Mouse (Mus musculus) MEL (cell line): Measurements from ENCODE around the gene Otos. TPM values are rescaled to one million over a fixed set of nuclear protein-coding genes. Genes with fewer than 3 reads are reported as not detected.

Experiments used
- DNase-seq: peaks from one replicate; pipeline ENCODE4 v3.0.0; 2011; ENCODE audit warnings: low read depth, low spot score
- H3K27ac ChIP-seq: 2 replicates; pipeline ENCODE4 v1.5.1; 2012; ENCODE audit warnings: low read depth, mild to moderate bottlenecking, control low read depth, low read length, moderate library complexity; ENCODE audit not compliant: control insufficient read depth
- H3K27me3 ChIP-seq, 2 experiments: fragments of 150-350 bp in 1 of 2; sonication (generic) in 1 of 2; 2 replicates each; pipeline ENCODE4 v1.6.1; 2012; ENCODE audit warnings: low read length in 2 of 2, mild to moderate bottlenecking in 2 of 2, improper control_type of control experiment in 1 of 2, moderate library complexity in 1 of 2; ENCODE audit not compliant: insufficient read depth in 2 of 2, control insufficient read depth in 1 of 2
- H3K36me3 ChIP-seq, 2 experiments: 2 replicates each; pipeline ENCODE4 v1.6.1; 2012 to 2014; ENCODE audit warnings: low read length in 2 of 2, improper control_type of control experiment in 1 of 2, inconsistent platforms in 1 of 2, mild to moderate bottlenecking in 1 of 2; ENCODE audit not compliant: insufficient read depth in 2 of 2, control insufficient read depth in 1 of 2
- H3K4me1 ChIP-seq, 2 experiments: fragments of 150-350 bp in 1 of 2; sonication (generic) in 1 of 2; 2 replicates each; pipeline ENCODE4 v1.6.1; 2012; ENCODE audit warnings: low read length in 2 of 2, improper control_type of control experiment in 1 of 2, mild to moderate bottlenecking in 1 of 2; ENCODE audit not compliant: insufficient read depth in 2 of 2, control insufficient read depth in 1 of 2
- H3K4me3 ChIP-seq, 2 experiments: fragments of 150-350 bp in 1 of 2; sonication (generic) in 1 of 2; 2 replicates each; pipeline ENCODE4 v1.5.1; 2012; ENCODE audit warnings: low read depth in 2 of 2, low read length in 2 of 2, mild to moderate bottlenecking in 2 of 2, moderate library complexity in 2 of 2, control low read depth in 1 of 2, improper control_type of control experiment in 1 of 2; ENCODE audit not compliant: control insufficient read depth in 1 of 2, insufficient read depth in 1 of 2
- H3K79me2 ChIP-seq: 2 replicates; pipeline ENCODE4 v1.6.1; 2012; ENCODE audit warnings: mild to moderate bottlenecking, low read length, moderate library complexity; ENCODE audit not compliant: control insufficient read depth, poor library complexity, insufficient read depth
- H3K9ac ChIP-seq: 2 replicates; pipeline ENCODE4 v1.6.1; 2012; ENCODE audit warnings: low read depth, mild to moderate bottlenecking, control low read depth, low read length, moderate library complexity; ENCODE audit not compliant: control insufficient read depth, poor library complexity, severe bottlenecking
- H3K9me3 ChIP-seq: fragments of 150-350 bp; sonication (generic); replicated peaks from 2 replicates; pipeline ENCODE4 v1.6.1; 2012; ENCODE audit warnings: mild to moderate bottlenecking, low read length, improper control_type of control experiment, moderate library complexity; ENCODE audit not compliant: insufficient read depth
- BHLHE40 ChIP-seq: IDR thresholded peaks from 2 replicates; pipeline ENCODE4 v1.6.1; 2012; ENCODE audit warnings: low read depth, mild to moderate bottlenecking, inconsistent platforms, low read length, improper control_type of control experiment, borderline replicate concordance
- CHD2 ChIP-seq: IDR thresholded peaks from 2 replicates; pipeline ENCODE4 v1.6.1; 2011; ENCODE audit warnings: low read length, improper control_type of control experiment
- CTCF ChIP-seq, 3 experiments: IDR thresholded peaks in 2 of 3; conservative IDR thresholded peaks in 1 of 3; 2 replicates each; pipeline ENCODE4 v1.5.1; 2011 to 2012; ENCODE audit warnings: low read length in 3 of 3, low read depth in 2 of 3, mild to moderate bottlenecking in 2 of 3, improper control_type of control experiment in 1 of 3, inconsistent platforms in 1 of 3, mixed read lengths in 1 of 3, moderate library complexity in 1 of 3; ENCODE audit not compliant: control insufficient read depth in 1 of 3, insufficient read depth in 1 of 3, poor library complexity in 1 of 3, severe bottlenecking in 1 of 3
- EP300 ChIP-seq, 2 experiments: IDR thresholded peaks; 2 replicates each; pipeline ENCODE4 v1.6.1; 2011; ENCODE audit warnings: improper control_type of control experiment in 2 of 2, low read length in 2 of 2, low read depth in 1 of 2, mild to moderate bottlenecking in 1 of 2
- ETS1 ChIP-seq: IDR thresholded peaks from 2 replicates; pipeline ENCODE4 v1.6.1; 2012; ENCODE audit warnings: low read depth, mild to moderate bottlenecking, inconsistent platforms, low read length, improper control_type of control experiment, moderate library complexity
- JUND ChIP-seq: IDR thresholded peaks from 2 replicates; pipeline ENCODE4 v1.6.1; 2011; ENCODE audit warnings: low read depth, mild to moderate bottlenecking, improper control_type of control experiment, low read length
- MAZ ChIP-seq: IDR thresholded peaks from 2 replicates; pipeline ENCODE4 v1.6.1; 2012; ENCODE audit warnings: low read depth, mild to moderate bottlenecking, inconsistent platforms, low read length, improper control_type of control experiment
- MYC ChIP-seq: IDR thresholded peaks from 2 replicates; pipeline ENCODE4 v1.6.1; 2011; ENCODE audit warnings: low read depth, mild to moderate bottlenecking, low read length, improper control_type of control experiment, moderate library complexity
- NELFE ChIP-seq: IDR thresholded peaks from 2 replicates; pipeline ENCODE4 v1.6.1; 2011; ENCODE audit warnings: low read depth, low read length, improper control_type of control experiment
- NRF1 ChIP-seq: IDR thresholded peaks from 2 replicates; pipeline ENCODE4 v1.6.1; 2014; ENCODE audit warnings: low read depth, mild to moderate bottlenecking, inconsistent platforms, low read length, improper control_type of control experiment, moderate library complexity; ENCODE audit not compliant: poor library complexity, insufficient read depth, severe bottlenecking
- POLR2A ChIP-seq, 2 experiments: IDR thresholded peaks; 2 replicates each; pipeline ENCODE4 v1.6.1; 2011 to 2012; ENCODE audit warnings: low read length in 2 of 2, mild to moderate bottlenecking in 2 of 2, control low read depth in 1 of 2, improper control_type of control experiment in 1 of 2, low read depth in 1 of 2, moderate library complexity in 1 of 2; ENCODE audit not compliant: control insufficient read depth in 1 of 2, insufficient read depth in 1 of 2, poor library complexity in 1 of 2
- POLR2AphosphoS2 ChIP-seq: IDR thresholded peaks from 2 replicates; pipeline ENCODE4 v1.6.1; 2011; ENCODE audit warnings: low read length, improper control_type of control experiment
- POLR2AphosphoS5 ChIP-seq: IDR thresholded peaks from 2 replicates; pipeline ENCODE4 v1.6.1; 2012; ENCODE audit warnings: low read depth, borderline replicate concordance, mild to moderate bottlenecking, inconsistent platforms, low read length, moderate library complexity, mixed read lengths
- RAD21 ChIP-seq: IDR thresholded peaks from 2 replicates; pipeline ENCODE4 v1.6.1; 2011; ENCODE audit warnings: mild to moderate bottlenecking, low read depth, low read length, improper control_type of control experiment
- SIN3A ChIP-seq: IDR thresholded peaks from 2 replicates; pipeline ENCODE4 v1.6.1; 2012; ENCODE audit warnings: low read length, improper control_type of control experiment, inconsistent platforms
- TAL1 ChIP-seq: IDR thresholded peaks from 2 replicates; pipeline ENCODE4 v1.6.1; 2012; ENCODE audit warnings: mild to moderate bottlenecking, inconsistent platforms, low read length, moderate library complexity, mixed read lengths
- TBP ChIP-seq: IDR thresholded peaks from 2 replicates; pipeline ENCODE4 v1.8.0; 2011; ENCODE audit warnings: low read depth, low read length, improper control_type of control experiment
- USF1 ChIP-seq: IDR thresholded peaks from 2 replicates; pipeline ENCODE4 v1.6.1; 2014; ENCODE audit warnings: low read depth, mild to moderate bottlenecking, inconsistent platforms, low read length, improper control_type of control experiment, moderate library complexity
- ZMIZ1 ChIP-seq: IDR thresholded peaks from 2 replicates; pipeline ENCODE4 v1.6.1; 2012; ENCODE audit warnings: low read depth, mild to moderate bottlenecking, inconsistent platforms, low read length, improper control_type of control experiment, moderate library complexity
- ZNF384 ChIP-seq: IDR thresholded peaks from 2 replicates; pipeline ENCODE4 v1.6.1; 2012; ENCODE audit warnings: low read depth, mild to moderate bottlenecking, inconsistent platforms, low read length, improper control_type of control experiment
- polyA plus RNA-seq, 2 experiments: library from polyadenylated mRNA; stranded (reverse) in 1 of 2; unstranded in 1 of 2; fragments of >175 nt in 1 of 2; fragments of >200 nt in 1 of 2; gene quantifications; 2 replicates each; pipeline versions ENCODE4 v1.2.1 to v1.2.4; 2012; ENCODE audit warnings: low replicate concordance in 2 of 2, low read depth in 1 of 2; ENCODE audit not compliant: insufficient read length in 2 of 2, insufficient read depth in 1 of 2, missing spikeins in 1 of 2
- total RNA-seq: library from RNA; depleted of rRNA; stranded (reverse); fragments of 300-350 nt; gene quantifications from 2 replicates; pipeline ENCODE4 v1.2.3, GENCODE M21; 2012

Otos gene
- total and polyA plus RNA-seq, 3 experiments: 1.2 to 6.3 TPM; not detected in 1

DNA sequence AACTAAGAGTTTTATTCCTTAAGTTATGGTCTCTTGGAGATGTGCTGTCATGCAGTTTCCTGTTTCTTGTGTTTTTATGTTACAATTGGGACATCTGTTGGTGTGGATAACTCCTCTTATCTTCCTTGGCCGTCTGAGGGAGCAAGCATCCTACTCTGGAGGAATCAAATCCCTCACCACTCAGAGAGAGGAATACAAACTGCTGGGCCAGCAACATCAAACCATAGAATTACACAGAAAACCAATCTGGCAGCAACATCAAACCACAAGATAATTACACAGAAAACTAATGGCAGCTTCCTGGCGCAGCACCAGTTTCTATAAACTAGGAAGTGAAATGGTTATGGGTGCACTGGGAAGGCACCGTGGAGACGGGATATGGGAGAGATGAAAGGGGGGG is 20.4 kb downstream of the Otos start (continued):
- TF ChIP-seq CTCF (IDR thresholded peaks at IDR 0.05 in 2 of 3, conservative IDR thresholded peaks at IDR 0.05 in 1 of 3; ENCODE audit: control insufficient read depth in 1 of 3, insufficient read depth in 1 of 3, low read depth in 2 of 3, low read length in 3 of 3, poor library complexity in 1 of 3, severe bottlenecking in 1 of 3) (no peak), TAL1 (peak; percentile 76), TBP (no peak)

DNA sequence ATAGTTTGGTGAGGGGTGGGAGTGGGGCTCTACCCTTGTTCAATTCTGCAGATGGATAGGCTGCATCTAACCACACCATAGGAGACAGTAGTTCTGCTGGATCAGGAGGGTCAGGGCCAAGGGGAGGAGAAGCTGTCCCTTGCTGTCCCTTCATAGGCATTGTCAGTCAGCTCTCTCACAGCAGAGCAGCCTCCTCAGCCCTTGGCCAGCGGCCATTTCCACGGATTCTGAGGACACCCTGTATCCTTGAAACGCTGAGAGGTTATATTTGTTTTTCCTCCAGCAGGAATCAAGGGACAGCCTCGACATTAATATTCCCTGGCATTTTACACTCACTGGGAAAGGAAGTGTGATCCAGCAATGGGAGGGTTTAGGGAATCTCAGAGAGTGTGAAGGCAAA is 30.3 kb downstream of the Otos start:
- Histone ChIP-seq H3K27ac (no peak overlapping the region), H3K79me2 (no peaks in the 10 kb centered on the region), H3K36me3 (no peaks in the 10 kb centered on the region), H3K4me1 (no peaks in the 10 kb centered on the region), H3K9me3 (no peaks in the 10 kb centered on the region), H3K9ac (no peak overlapping the region), H3K27me3 (peaks cover 0 to 2% of the 10 kb centered on the region in 2 experiments; a peak in 2 of 4 replicates), H3K4me3 (no peak overlapping the region)
- TF ChIP-seq ZNF384 (no peak), POLR2AphosphoS2 (no peak), USF1 (no peak), CHD2 (no peak), EP300 (IDR thresholded peaks at IDR 0.05; ENCODE audit: low read depth in 1 of 2, low read length in 2 of 2) (no peak), NRF1 (no peak)
- no peak for DNase-seq

DNA sequence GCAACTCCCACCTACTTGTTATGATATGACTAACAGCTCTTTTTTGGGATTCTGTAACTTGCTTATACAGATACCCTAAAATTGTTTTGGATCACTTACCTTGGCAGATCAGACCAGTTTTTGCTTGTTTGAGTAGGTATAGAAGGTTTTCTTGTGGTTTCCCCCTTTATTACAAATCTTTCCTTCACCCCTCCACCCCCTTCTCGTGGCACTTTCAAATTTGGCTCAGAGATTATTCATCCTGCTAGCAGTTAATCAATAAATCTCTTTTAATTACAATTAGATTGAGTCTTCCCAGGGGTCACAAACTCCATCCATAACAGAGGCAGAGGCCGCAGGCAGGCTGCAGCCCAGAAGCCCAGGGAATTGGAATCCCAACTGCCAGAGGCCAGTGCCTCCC is 31.2 kb downstream of the Otos start, which contains the start of gene Olfr12:
TSS of gene Olfr12 (plus strand) at position 301 of the 400 bp plus-strand sequence.
- no peaks in the 10 kb centered on the region for H3K36me3 ChIP-seq
- H3K27ac ChIP-seq: no peak within 1 kb of the TSS
- H3K79me2 ChIP-seq: no peaks in the 10 kb centered on the region
- H3K4me3 ChIP-seq: no peak within 1 kb of the TSS
- no peak within 1 kb of the TSS for H3K9ac ChIP-seq
- TF ChIP-seq ZMIZ1 (no peak), NELFE (no peak), USF1 (no peak), BHLHE40 (no peak), MAZ (no peak), NRF1 (no peak), JUND (no peak), RAD21 (no peak), POLR2AphosphoS5 (no peak), ETS1 (no peak), POLR2AphosphoS2 (no peak), POLR2A (IDR thresholded peaks at IDR 0.05; ENCODE audit: control insufficient read depth in 1 of 2, insufficient read depth in 1 of 2, low read depth in 1 of 2, low read length in 2 of 2, poor library complexity in 1 of 2) (no peak), SIN3A (no peak), MYC (no peak)
- no peaks in the 10 kb centered on the region for H3K4me1 ChIP-seq
- no peaks in the 10 kb centered on the region for H3K9me3 ChIP-seq
- no peak for DNase-seq
- H3K27me3 ChIP-seq: no peaks in the 10 kb centered on the region
